Mouse (Mus musculus) megakaryocyte, embryonic 14.5 days (primary cell): ENCODE data around the gene Pitpnb. TPM values are rescaled to one million over a fixed set of nuclear protein-coding genes. Genes with fewer than 3 reads are reported as not detected.

Source experiments
- H3K27me3 ChIP-seq: replicated peaks from 2 replicates; pipeline ENCODE3; 2012; ENCODE audit warnings: inconsistent platforms
- H3K36me3 ChIP-seq: replicated peaks from 2 replicates; pipeline ENCODE3; 2012; ENCODE audit warnings: low read length, inconsistent platforms, mixed read lengths
- H3K4me1 ChIP-seq: 2 replicates; pipeline ENCODE4 v1.6.1; 2012; ENCODE audit warnings: inconsistent platforms
- H3K4me3 ChIP-seq: replicated peaks from 2 replicates; pipeline ENCODE3; 2012; ENCODE audit warnings: moderate library complexity, mild to moderate bottlenecking, inconsistent platforms
- H3K9me3 ChIP-seq: 2 replicates; pipeline ENCODE4 v1.6.1; 2012; ENCODE audit warnings: inconsistent platforms
- FLI1 ChIP-seq: IDR thresholded peaks from 2 replicates; pipeline ENCODE4 v1.6.1; 2012; ENCODE audit warnings: low read length, inconsistent platforms, mixed read lengths
- GATA1 ChIP-seq: IDR thresholded peaks from 3 replicates; pipeline ENCODE4 v1.6.1; 2012; ENCODE audit warnings: mixed read lengths, low read length, inconsistent platforms, borderline replicate concordance
- polyA plus RNA-seq: library from polyadenylated mRNA; stranded (reverse); fragments of >175 nt; gene quantifications from 2 replicates; pipeline ENCODE4 v1.2.3, GENCODE M21; 2012; ENCODE audit warnings: low replicate concordance; ENCODE audit not compliant: insufficient read depth

Pitpnb gene
- 21.4 and 30.1 TPM in 2 replicates for polyA plus RNA-seq

GRCm38 (mm10) chr5:111330417-111331098 lies at the start of gene Pitpnb:
Gene Pitpnb, plus strand, starts transcription at chr5:111330763.
- H3K4me1 ChIP-seq, result peaks cover 47% of the 10 kb centered on the region
- peak within 1 kb of the TSS; percentile 98 for H3K4me3 ChIP-seq
- H3K9me3 ChIP-seq, result peaks cover 3% of the 10 kb centered on the region
- no peaks in the 10 kb centered on the region for H3K27me3 ChIP-seq
- no peak for TF ChIP-seq FLI1
- no peak for TF ChIP-seq GATA1
- H3K36me3 ChIP-seq, result peaks cover 26% of the 10 kb centered on the region

GRCm38 (mm10) chr5:111284420-111285175 lies 46.0 kb upstream of the Pitpnb start:
- TF ChIP-seq GATA1 (no peak), FLI1 (no peak)
- H3K9me3 ChIP-seq, result no peaks in the 10 kb centered on the region
- H3K36me3 ChIP-seq, result peaks cover 17% of the 10 kb centered on the region
- H3K4me3 ChIP-seq, result no peak overlapping the region
- H3K27me3 ChIP-seq, result peaks cover 47% of the 10 kb centered on the region
- H3K4me1 ChIP-seq, result no peaks in the 10 kb centered on the region

GRCm38 (mm10) chr5:111287571-111287970 lies 43.0 kb upstream of the Pitpnb start:
- no peaks in the 10 kb centered on the region for H3K9me3 ChIP-seq
- H3K27me3 ChIP-seq, result peaks cover 39% of the 10 kb centered on the region
- TF ChIP-seq FLI1, result no peak
- TF ChIP-seq GATA1, result no peak
- peaks cover 15% of the 10 kb centered on the region for H3K36me3 ChIP-seq
- H3K4me1 ChIP-seq, result no peaks in the 10 kb centered on the region
- no peak overlapping the region for H3K4me3 ChIP-seq

GRCm38 (mm10) chr5:111288486-111288885 lies 42.1 kb upstream of the Pitpnb start:
- no peak overlapping the region for H3K4me3 ChIP-seq
- TF ChIP-seq FLI1, result no peak
- no peak for TF ChIP-seq GATA1
- H3K36me3 ChIP-seq, result peaks cover 11% of the 10 kb centered on the region
- H3K4me1 ChIP-seq, result no peaks in the 10 kb centered on the region
- no peaks in the 10 kb centered on the region for H3K9me3 ChIP-seq
- H3K27me3 ChIP-seq, result peaks cover 39% of the 10 kb centered on the region

GRCm38 (mm10) chr5:111290071-111290470 lies 40.5 kb upstream of the Pitpnb start:
- no peaks in the 10 kb centered on the region for H3K9me3 ChIP-seq
- no peak overlapping the region for H3K4me3 ChIP-seq
- H3K4me1 ChIP-seq, result no peaks in the 10 kb centered on the region
- peaks cover 31% of the 10 kb centered on the region for H3K27me3 ChIP-seq
- TF ChIP-seq GATA1 (no peak), FLI1 (no peak)
- H3K36me3 ChIP-seq, result peaks cover 11% of the 10 kb centered on the region

GRCm38 (mm10) chr5:111291639-111292038 lies 38.9 kb upstream of the Pitpnb start:
- H3K4me1 ChIP-seq, result no peaks in the 10 kb centered on the region
- no peak overlapping the region for H3K4me3 ChIP-seq
- peaks cover 32% of the 10 kb centered on the region for H3K27me3 ChIP-seq
- H3K9me3 ChIP-seq, result no peaks in the 10 kb centered on the region
- no peak for TF ChIP-seq FLI1
- TF ChIP-seq GATA1, result no peak
- H3K36me3 ChIP-seq, result no peaks in the 10 kb centered on the region

- TF ChIP-seq FLI1 (no peak), GATA1 (no peak)
- H3K4me3 ChIP-seq, result no peak overlapping the region
- peaks cover 37% of the 10 kb centered on the region for H3K27me3 ChIP-seq
- H3K4me1 ChIP-seq, result no peaks in the 10 kb centered on the region
- H3K9me3 ChIP-seq, result no peaks in the 10 kb centered on the region
- H3K36me3 ChIP-seq, result no peaks in the 10 kb centered on the region
Observed at GRCm38 (mm10) chr5:111297801-111298200, 32.8 kb upstream of the Pitpnb start.

- TF ChIP-seq FLI1 (no peak), GATA1 (no peak)
- Histone ChIP-seq H3K4me3 (no peak overlapping the region), H3K36me3 (no peaks in the 10 kb centered on the region), H3K27me3 (peaks cover 33% of the 10 kb centered on the region), H3K9me3 (no peaks in the 10 kb centered on the region), H3K4me1 (no peaks in the 10 kb centered on the region)
Observed at GRCm38 (mm10) chr5:111298706-111299105, 31.9 kb upstream of the Pitpnb start.

- TF ChIP-seq FLI1, result no peak
- TF ChIP-seq GATA1, result no peak
- H3K4me1 ChIP-seq, result peaks cover 3% of the 10 kb centered on the region
- H3K4me3 ChIP-seq, result no peak overlapping the region
- H3K27me3 ChIP-seq, result peaks cover 31% of the 10 kb centered on the region
- H3K36me3 ChIP-seq, result no peaks in the 10 kb centered on the region
- H3K9me3 ChIP-seq, result peaks cover 4% of the 10 kb centered on the region
Observed at GRCm38 (mm10) chr5:111300776-111301175, 29.8 kb upstream of the Pitpnb start.

GRCm38 (mm10) chr5:111301736-111302135 lies 28.8 kb upstream of the Pitpnb start:
- H3K27me3 ChIP-seq, result peaks cover 28% of the 10 kb centered on the region
- no peak for TF ChIP-seq GATA1
- no peak for TF ChIP-seq FLI1
- peaks cover 9% of the 10 kb centered on the region for H3K4me1 ChIP-seq
- H3K9me3 ChIP-seq, result peaks cover 4% of the 10 kb centered on the region
- H3K36me3 ChIP-seq, result no peaks in the 10 kb centered on the region
- no peak overlapping the region for H3K4me3 ChIP-seq
